Mouse (Mus musculus) kidney, adult 8-10 months (tissue): Measurements from ENCODE around the gene Hgf.

Experiments
- DNase-seq, 2 experiments: peaks; one replicate each; pipeline ENCODE4 v3.0.0; 2022

The Hgf gene

DNA sequence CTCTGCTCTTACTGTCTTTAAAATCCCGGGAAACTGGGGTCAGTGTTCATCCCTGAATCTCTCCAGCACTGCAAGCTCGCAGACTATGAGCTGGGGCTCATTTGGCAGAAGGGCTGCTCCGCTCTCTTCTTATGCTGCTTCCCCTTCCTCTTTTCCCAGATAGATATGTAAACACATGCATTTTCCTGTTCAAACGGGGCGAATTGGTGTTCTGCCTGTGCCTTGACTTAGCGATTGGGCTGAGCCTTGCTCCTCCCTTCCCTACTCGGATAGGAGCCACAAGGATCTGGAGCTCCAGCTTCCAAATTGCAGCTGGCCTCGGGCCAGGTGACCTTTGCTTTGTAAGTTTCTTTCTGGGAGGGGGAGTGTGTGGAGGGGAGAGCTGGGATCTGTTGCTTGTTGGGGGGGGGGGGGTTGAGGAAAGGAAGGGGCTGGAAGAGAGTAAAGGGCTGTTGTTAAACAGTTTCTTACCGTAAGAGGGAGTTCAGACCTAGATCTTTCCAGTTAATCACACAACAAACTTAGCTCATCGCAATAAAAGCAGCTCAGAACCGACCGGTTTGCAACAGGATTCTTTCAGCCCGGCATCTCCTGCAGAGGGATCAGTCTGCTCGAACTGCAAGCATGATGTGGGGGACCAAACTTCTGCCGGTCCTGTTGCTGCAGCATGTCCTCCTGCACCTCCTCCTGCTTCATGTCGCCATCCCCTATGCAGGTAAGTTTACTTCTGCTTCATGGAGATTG is at the start of gene Hgf:
Gene Hgf (plus strand): TSS at position 192 of the 744 bp plus-strand sequence.
- peak; percentile 32 to 36 for DNase-seq

DNA sequence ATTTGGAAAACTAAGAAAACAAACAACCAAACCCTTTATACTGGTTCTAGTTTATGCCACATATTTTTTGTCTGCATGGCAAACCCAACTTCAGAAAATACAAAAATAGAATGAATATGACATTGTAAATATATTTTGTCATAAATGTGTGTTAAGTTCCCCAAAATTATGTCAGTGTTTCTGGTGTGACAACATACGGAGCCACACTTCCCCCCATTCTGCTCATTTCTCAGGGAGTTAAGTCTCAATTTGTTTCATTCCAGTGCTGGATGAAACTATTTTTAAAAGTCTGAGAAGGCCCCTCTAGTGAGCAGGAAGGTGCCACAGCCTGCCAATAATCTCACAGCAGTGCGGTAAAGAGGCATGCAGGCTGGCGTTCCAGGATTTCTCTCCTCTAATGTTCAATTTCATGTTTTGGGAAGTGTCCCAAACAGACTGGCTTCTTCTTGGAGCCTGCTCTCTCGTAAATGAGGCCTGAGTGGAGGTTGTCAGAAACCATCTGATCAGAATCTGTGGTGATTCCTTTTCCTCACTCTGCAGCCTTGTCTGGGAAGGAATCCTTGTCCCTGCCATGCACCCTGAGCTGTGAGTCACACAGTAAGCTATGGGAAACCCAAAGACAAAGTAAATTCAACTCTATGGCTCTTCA is 46.5 kb upstream of the Hgf start:
- no peak for DNase-seq

GRCm38 (mm10) chr5:16531619-16532277 is 21.5 kb upstream of the Hgf start:
- DNase-seq, result no peak

- no peak for DNase-seq
These were observed 15.2 kb upstream of the Hgf start for GRCm38 (mm10) chr5:16538067-16538466.

DNA sequence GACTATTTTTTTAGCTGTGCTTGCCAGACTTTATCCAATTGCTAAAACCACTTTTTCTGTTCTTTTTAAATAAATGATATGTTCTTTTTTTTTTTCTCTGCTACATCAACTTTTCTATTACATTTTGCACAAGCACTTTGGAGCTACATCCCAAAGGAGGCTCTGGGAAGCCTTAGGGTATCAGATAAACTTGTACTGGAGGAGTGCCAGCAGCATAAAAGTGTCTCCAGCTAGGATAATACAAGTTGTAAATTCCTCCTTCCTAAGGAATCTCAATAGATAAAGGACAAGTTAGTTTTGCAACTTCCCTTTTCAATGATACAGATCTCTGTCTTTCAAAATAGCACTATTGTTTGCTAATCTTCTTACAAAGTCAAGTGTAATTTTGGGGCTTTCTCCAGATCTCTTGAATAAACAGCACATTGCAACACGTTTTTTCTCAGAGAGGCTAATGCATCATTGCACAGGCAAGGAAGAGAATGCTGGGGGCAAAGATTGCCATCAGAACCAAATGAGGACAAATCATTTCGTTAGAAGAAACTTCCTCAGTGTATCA is 11.7 kb upstream of the Hgf start:
- DNase-seq, result no peak

DNA sequence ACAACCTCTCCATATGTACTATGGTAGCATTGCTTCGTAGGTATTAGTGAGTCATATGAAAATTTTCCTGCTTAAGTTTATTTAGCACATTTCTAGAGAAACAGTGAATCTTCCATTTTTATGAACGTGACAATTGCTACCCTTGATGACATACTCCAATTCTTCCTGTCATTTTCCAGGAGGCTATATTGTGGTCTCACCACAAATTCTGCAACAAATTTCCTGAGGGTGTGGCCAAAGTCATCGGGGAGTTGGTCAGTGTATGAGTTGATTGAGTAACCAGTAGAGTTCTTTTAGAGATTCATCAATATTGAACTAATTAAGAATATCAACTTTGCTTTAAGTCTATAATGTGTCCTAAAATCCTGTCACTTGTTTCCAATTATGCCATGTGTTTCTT is 5.8 kb upstream of the Hgf start:
- no peak for DNase-seq

- no peak for DNase-seq
These were observed 648 bp upstream of the Hgf start for GRCm38 (mm10) chr5:16552647-16553046.

DNA sequence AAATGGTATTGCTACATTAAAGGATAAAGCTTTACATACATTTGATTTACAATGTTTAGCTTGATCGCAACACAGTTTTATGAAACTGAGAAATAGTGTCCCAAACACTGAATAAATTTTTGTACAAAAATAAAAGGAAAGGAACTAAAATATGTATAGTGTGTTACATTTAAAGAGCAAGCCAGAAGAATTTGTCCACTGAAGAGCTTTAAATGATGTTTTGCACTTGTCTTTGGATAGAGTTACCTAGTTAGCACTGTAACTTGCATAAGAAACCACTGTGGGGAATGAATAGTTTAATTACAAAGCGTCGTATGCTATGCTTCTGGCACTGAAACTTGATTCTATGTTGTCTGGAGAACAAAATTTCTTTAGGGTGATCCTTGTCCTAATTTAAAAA is 7.0 kb downstream of the Hgf start:
- no peak for DNase-seq

DNA sequence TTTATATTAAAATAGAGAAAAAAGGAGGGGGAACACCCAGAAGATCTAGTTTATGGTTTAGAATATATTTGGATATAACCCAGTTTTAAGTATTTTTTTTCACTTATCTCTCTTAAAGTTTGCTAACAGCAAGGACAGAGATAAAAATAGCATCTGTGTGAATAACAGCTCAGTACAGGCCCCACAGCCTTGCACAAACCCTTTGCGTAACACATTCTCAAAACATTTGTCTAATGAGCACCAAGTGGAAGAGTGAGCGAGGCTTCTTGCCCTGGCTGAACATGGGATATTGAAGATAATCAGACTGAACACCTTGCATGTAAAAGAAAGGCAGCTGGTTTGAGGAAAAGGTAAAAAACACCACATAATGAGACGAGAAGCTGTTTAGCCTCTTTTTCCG is 15.7 kb downstream of the Hgf start:
- no peak for DNase-seq

- peak; percentile 4 to 6 for DNase-seq
These were observed 24.8 kb downstream of the Hgf start for GRCm38 (mm10) chr5:16577882-16578742.

- DNase-seq, result no peak
These were observed 42.4 kb downstream of the Hgf start for GRCm38 (mm10) chr5:16595699-16596098.

DNA sequence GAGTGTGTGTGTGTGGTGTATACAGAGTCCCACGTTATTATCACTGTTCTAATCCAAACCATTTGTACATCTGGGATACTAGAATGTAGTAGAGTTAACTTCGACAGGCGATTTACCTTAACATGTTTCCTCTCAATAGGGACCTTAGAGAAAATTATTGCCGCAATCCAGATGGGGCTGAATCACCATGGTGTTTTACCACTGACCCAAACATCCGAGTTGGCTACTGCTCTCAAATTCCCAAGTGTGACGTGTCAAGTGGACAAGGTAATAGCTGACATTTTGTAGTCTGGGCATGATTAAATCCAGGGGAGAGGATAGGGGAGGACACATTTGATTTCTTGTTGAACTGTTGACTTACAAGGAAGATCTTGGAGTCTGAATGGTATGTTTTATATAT is 44.7 kb downstream of the Hgf start:
- DNase-seq, result no peak

- no peak for DNase-seq
These were observed 48.2 kb downstream of the Hgf start for GRCm38 (mm10) chr5:16601463-16601862.

DNA sequence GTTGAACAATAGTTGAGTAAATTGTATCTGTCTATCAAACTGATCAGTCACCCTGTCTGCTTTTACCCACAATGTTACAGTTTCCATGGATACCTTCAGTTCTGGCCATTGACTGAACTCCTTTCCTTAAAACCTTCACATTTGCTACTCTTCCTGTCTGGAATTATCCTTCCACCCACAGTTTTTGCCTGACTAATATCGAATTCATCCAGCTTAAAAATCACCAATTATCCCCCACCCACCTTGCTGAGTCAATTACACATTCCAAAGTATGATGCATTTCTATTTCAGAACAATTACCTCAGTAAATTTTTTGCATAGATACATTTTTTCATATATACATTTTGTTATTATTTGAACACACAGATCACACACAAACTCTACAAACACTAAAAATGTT is 79.7 kb downstream of the Hgf start:
- DNase-seq, result no peak

GRCm38 (mm10) chr5:16646417-16646816 is 93.1 kb downstream of the Hgf start:
- DNase-seq, result no peak

- no peak for DNase-seq
These were observed 94.4 kb downstream of the Hgf start for GRCm38 (mm10) chr5:16647701-16648100.

DNA sequence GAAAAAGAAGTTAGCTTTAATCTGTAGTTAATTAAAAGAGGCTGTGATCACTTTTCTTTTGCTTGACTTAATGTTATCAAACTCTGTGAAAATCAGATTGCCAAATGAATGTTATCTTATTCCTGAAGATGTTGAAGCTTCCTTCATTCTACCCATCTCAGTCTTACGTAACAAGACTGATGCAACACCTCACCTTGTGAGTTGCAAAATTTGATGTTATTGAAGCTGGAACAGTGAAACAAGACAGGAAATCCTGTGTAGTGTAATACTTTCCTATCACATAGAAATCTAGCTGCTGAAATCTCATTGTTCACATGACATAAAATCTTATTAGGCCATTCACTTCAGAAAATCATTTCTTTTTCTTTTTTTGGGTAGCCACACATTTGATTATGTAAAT is 96.9 kb downstream of the Hgf start:
- no peak for DNase-seq

GRCm38 (mm10) chr5:16654022-16654421 is 100.7 kb downstream of the Hgf start:
- no peak for DNase-seq
